Mouse (Mus musculus) gastrocnemius, postnatal 4 days (tissue): ENCODE results near the gene Styxl1. TPM values are rescaled to one million over a fixed set of nuclear protein-coding genes. Genes with fewer than 3 reads are reported as not detected.

ENCODE experiments used
- DNase-seq, 2 experiments: peaks; one replicate each; pipeline ENCODE4 v3.0.0; 2021 to 2022; ENCODE audit warnings: low spot score in 2 of 2, mixed read lengths in 2 of 2
- microRNA-seq: library from miRNA; unstranded; fragments of <30 nt; microRNA quantifications from one replicate; pipeline ENCODE4 v1.2.0, GENCODE M21; 2021
- total RNA-seq, 2 experiments: library from RNA; stranded (reverse); gene quantifications; 2 replicates each; pipeline ENCODE4 v1.2.3; 2021

Gene Styxl1
- total RNA-seq, 2 experiments from 2014 or later = 0.47 to 0.49 TPM

GRCm38 (mm10) chr5:135702190-135702589 lies 76.0 kb downstream of the Styxl1 start:
- no peak for DNase-seq

GRCm38 (mm10) chr5:135701601-135702000 lies 76.6 kb downstream of the Styxl1 start:
- no peak for DNase-seq

- no peak for DNase-seq
Observed at GRCm38 (mm10) chr5:135697711-135698111, 80.5 kb downstream of the Styxl1 start.

Small RNA genes lying within 50 kb of the gene (microRNA-seq; reads per million reads assigned to microRNA genes)
- not detected for gene Mir7034

Other genes with a start within 250 kb of the Styxl1 start
- gene Hip1, start 233.3 kb downstream of the Styxl1 start, total RNA-seq = 100 to 1,000 TPM; 125 to 128 TPM
- not detected for gene Ccl26, start 214.8 kb downstream of the Styxl1 start, total RNA-seq
- gene Ccl24, start 205.3 kb downstream of the Styxl1 start, total RNA-seq = 1 to 10 TPM; 3.8 to 5.2 TPM
- gene Rhbdd2, start 145.8 kb downstream of the Styxl1 start, total RNA-seq = 10 to 100 TPM; 14.9 to 18.9 TPM
- 10 to 100 TPM; 39.2 to 41.9 TPM for gene Por, start 108.4 kb downstream of the Styxl1 start, total RNA-seq
- gene Tmem120a, start 33.9 kb downstream of the Styxl1 start, total RNA-seq = 10 to 100 TPM; 11.9 to 15.8 TPM
- gene Mdh2, start 95 bp upstream of the Styxl1 start, total RNA-seq = 100 to 1,000 TPM; 712 to 717 TPM
- under 1 TPM; 0.08 to 0.12 TPM for gene Srrm3, start 28.5 kb upstream of the Styxl1 start, total RNA-seq
- 100 to 1,000 TPM; 499 to 513 TPM for gene Hspb1, start 109.5 kb upstream of the Styxl1 start, total RNA-seq
- 100 to 1,000 TPM; 340 to 349 TPM for gene Ywhag, start 156.2 kb upstream of the Styxl1 start, total RNA-seq
- 1 to 10 TPM; 1.3 to 1.6 TPM for gene Ssc4d, start 196.1 kb upstream of the Styxl1 start, total RNA-seq
- not detected for gene Zp3, start 201.7 kb upstream of the Styxl1 start, total RNA-seq
- gene Dtx2, start 216.4 kb upstream of the Styxl1 start, total RNA-seq = 10 to 100 TPM; 12.9 to 14.4 TPM